Mouse (Mus musculus) C2C12 (cell line): ENCODE results near the gene Myo3b.

Experiments
- CEBPB ChIP-seq: IDR thresholded peaks from one replicate; pipeline ENCODE4 v1.6.1; 2011; ENCODE audit warnings: low read depth, mild to moderate bottlenecking, control low read depth, moderate library complexity
- CTCF ChIP-seq: IDR thresholded peaks from one replicate; pipeline ENCODE4 v1.5.1; 2011; ENCODE audit not compliant: control insufficient read depth, insufficient read depth, insufficient read length
- FOSL1 ChIP-seq: IDR thresholded peaks from one replicate; pipeline ENCODE4 v1.8.0; 2011; ENCODE audit warnings: mild to moderate bottlenecking, low read length; ENCODE audit not compliant: poor library complexity, insufficient read depth, severe bottlenecking
- MAX ChIP-seq: IDR thresholded peaks from one replicate; pipeline ENCODE4 v1.6.1; 2011; ENCODE audit warnings: mild to moderate bottlenecking, control low read depth
- MYOD1 ChIP-seq: IDR thresholded peaks from one replicate; pipeline ENCODE4 v1.6.1; 2011; ENCODE audit warnings: low read depth; ENCODE audit not compliant: control insufficient read depth, insufficient read length
- MYOG ChIP-seq: IDR thresholded peaks from one replicate; pipeline ENCODE4 v1.6.1; 2011; ENCODE audit not compliant: control insufficient read depth, insufficient read length; ENCODE audit errors: extremely low read depth
- USF1 ChIP-seq: IDR thresholded peaks from one replicate; pipeline ENCODE4 v1.6.1; 2011; ENCODE audit warnings: low read depth, mild to moderate bottlenecking, control low read depth, moderate library complexity

DNA sequence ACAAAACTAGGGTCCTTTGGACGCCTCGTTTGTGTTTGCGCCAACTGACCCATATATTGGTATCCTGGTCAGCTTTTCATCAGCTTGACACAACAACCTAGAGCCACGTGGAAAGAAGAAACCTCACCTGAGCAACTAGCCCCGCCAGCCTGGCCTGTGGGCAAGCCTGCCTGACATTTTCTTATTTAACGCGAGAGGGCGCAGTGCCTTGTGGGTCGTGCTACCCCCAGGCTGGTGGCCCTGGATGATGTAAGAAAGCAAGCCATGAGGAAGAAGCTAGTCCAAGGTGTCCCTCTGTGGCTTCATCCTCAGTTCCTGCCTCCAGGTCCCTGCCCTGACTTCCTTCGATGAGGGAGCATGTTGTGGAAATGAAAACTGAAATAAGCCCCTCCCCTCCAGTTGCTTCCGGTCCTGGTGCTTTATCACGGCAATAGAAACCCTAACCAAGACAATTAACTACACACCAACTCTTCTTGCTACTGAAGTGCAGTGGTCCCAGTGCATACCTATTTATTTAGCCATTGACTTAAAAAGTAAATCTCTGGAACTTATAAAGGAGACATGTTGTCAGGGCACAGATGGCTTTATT is 108.2 kb downstream of the Myo3b start:
- no peak for TF ChIP-seq MAX
- no peak for TF ChIP-seq MYOD1
- no peak for TF ChIP-seq USF1
- TF ChIP-seq CTCF, result no peak
- TF ChIP-seq MYOG, result no peak
- no peak for TF ChIP-seq CEBPB
- no peak for TF ChIP-seq FOSL1
